Mouse (Mus musculus) CH12.LX (cell line): ENCODE data around the gene Rrnad1.

Source experiments
- CTCF ChIP-seq, 2 experiments: IDR thresholded peaks in 1 of 2; conservative IDR thresholded peaks in 1 of 2; 2 replicates each; pipeline ENCODE4 v1.5.1; 2011 to 2012; ENCODE audit warnings: low read depth in 2 of 2, low read length in 2 of 2, improper control_type of control experiment in 1 of 2, inconsistent platforms in 1 of 2, mild to moderate bottlenecking in 1 of 2, moderate library complexity in 1 of 2
- EP300 ChIP-seq: IDR thresholded peaks from 2 replicates; pipeline ENCODE4 v1.6.1; 2011; ENCODE audit warnings: low read length, improper control_type of control experiment
- HCFC1 ChIP-seq: IDR thresholded peaks from 2 replicates; pipeline ENCODE4 v1.6.1; 2012; ENCODE audit warnings: low read depth, mild to moderate bottlenecking, inconsistent platforms, low read length, improper control_type of control experiment
- JUND ChIP-seq: conservative IDR thresholded peaks from 2 replicates; pipeline ENCODE4 v1.6.1; 2011; ENCODE audit warnings: low read depth, low read length, improper control_type of control experiment
- MAFK ChIP-seq: IDR thresholded peaks from 2 replicates; pipeline ENCODE4 v1.6.1; 2011; ENCODE audit warnings: low read length, improper control_type of control experiment; ENCODE audit not compliant: insufficient replicate concordance
- MAX ChIP-seq: IDR thresholded peaks from 2 replicates; pipeline ENCODE4 v1.6.1; 2011; ENCODE audit warnings: low read length, improper control_type of control experiment
- MYC ChIP-seq: IDR thresholded peaks from 2 replicates; pipeline ENCODE4 v1.6.1; 2011; ENCODE audit warnings: low read depth, mild to moderate bottlenecking, improper control_type of control experiment, low read length
- NELFE ChIP-seq: IDR thresholded peaks from 2 replicates; pipeline ENCODE4 v1.6.1; 2011; ENCODE audit warnings: low read depth, low read length, improper control_type of control experiment
- NRF1 ChIP-seq: IDR thresholded peaks from 2 replicates; pipeline ENCODE4 v1.6.1; 2014; ENCODE audit warnings: low read depth, mild to moderate bottlenecking, inconsistent platforms, low read length, improper control_type of control experiment, moderate library complexity
- POLR2A ChIP-seq: IDR thresholded peaks from 2 replicates; pipeline ENCODE4 v1.6.1; 2011; ENCODE audit warnings: low read depth, mild to moderate bottlenecking, improper control_type of control experiment, low read length
- SIN3A ChIP-seq: IDR thresholded peaks from 2 replicates; pipeline ENCODE4 v1.6.1; 2012; ENCODE audit warnings: low read length, improper control_type of control experiment, inconsistent platforms
- ZMIZ1 ChIP-seq: IDR thresholded peaks from 2 replicates; pipeline ENCODE4 v1.6.1; 2012; ENCODE audit warnings: low read depth, mild to moderate bottlenecking, inconsistent platforms, low read length, improper control_type of control experiment

DNA sequence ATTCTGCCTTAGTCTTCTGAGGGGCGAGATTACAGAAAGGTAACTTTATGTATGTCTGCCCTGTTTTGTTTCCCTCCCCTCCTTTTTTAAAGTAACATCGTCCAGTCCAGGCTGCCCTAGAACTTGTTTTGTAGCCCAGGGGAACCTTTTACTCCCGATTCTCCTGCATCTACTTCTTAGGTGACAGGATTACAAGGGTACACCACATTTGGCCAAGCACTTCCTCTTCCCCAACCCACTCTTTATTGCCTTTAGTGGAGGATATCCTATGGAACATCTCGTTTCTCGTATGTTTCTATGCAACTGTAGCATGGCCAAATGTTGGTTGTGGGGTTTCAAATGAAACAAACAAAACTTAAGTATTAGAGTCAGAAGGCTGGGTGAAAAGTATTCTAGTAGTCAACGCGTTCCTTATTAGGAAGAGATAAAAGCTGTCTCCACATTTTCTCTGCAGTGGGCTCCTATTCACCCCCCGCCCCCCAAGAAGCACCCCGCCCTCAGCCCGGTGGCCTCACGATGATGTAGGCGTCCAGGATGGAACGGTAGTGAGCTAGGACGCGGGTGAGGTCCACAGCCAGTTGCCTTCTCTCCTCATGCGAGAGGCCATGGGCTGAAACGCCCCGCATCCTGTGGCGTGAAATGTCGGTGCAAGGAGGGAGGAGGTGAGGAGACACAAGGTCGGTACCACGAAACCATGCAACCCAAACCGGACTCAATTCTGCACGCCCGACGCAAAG, 1.0 kb downstream of the Rrnad1 start:
- TF ChIP-seq SIN3A (no peak), CTCF (conservative IDR thresholded peaks at IDR 0.05 in 1 of 2, IDR thresholded peaks at IDR 0.05 in 1 of 2; ENCODE audit: low read depth in 2 of 2, low read length in 2 of 2) (no peak), POLR2A (no peak), ZMIZ1 (no peak), JUND (no peak), NELFE (no peak), NRF1 (no peak), MAFK (no peak), EP300 (no peak), MYC (no peak), MAX (no peak), HCFC1 (no peak)
